Mouse (Mus musculus): ENCODE data around the gene Grik2. TPM values are rescaled to one million over a fixed set of nuclear protein-coding genes. Genes with fewer than 3 reads are reported as not detected.

The Grik2 gene
- not detected in 2 replicates for total RNA-seq (2017)

GRCm38 (mm10) chr10:49788381-49788906, at the start of gene Grik2:
Gene Grik2, minus strand, starts transcription at chr10:49788766.
- ATAC-seq (replicated peaks; ENCODE audit: low read depth, poor library complexity, severe bottlenecking): peak; percentile 63

GRCm38 (mm10) chr10:49834392-49834791, 45.8 kb upstream of the Grik2 start:
- no peak for ATAC-seq (replicated peaks; ENCODE audit: low read depth, poor library complexity, severe bottlenecking)

GRCm38 (mm10) chr10:49807276-49807675, 18.7 kb upstream of the Grik2 start:
- no peak for ATAC-seq (replicated peaks; ENCODE audit: low read depth, poor library complexity, severe bottlenecking)

DNA sequence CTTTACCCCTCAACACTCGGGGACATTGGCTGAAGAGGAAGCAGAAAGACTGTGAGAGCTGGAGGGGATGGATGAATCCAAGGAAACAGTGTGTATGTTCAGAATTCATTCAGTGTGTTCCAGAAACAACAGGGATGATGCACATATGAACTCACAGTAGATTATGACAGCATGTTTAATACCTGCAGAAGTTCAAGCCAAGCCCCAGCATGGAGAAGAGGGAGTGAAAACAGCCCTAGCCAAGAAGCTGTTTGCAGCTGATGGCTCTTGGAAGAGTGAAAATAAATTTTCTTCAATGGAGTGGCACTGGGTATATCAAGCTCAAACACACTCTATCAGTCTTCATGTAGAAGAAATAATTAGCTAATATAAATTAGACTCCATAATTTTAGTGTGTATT, 12.4 kb upstream of the Grik2 start:
- no peak for ATAC-seq (replicated peaks; ENCODE audit: low read depth, poor library complexity, severe bottlenecking)

- ATAC-seq (replicated peaks; ENCODE audit: low read depth, poor library complexity, severe bottlenecking): no peak
Measured at GRCm38 (mm10) chr10:49794129-49794528, 5.6 kb upstream of the Grik2 start.

DNA sequence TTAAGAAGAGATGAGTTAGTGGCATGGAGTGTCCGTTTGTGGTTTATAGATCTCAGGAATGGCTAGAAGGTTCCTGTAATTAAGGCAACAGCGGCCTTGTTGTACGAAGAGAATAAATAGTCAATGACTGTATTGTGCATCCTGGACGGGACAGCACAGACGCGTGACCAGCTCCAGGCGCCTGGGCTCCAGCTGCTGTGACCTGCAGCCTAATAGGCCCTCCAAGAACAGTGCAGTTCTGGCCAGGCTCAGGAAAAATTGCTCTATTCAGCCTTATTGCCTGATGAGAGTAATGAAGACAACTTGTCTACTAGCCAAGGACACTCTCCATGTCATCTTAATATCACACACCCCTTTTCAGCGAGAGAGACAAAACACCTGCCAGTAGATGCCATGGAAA, 1.8 kb upstream of the Grik2 start:
- no peak for ATAC-seq (replicated peaks; ENCODE audit: low read depth, poor library complexity, severe bottlenecking)

DNA sequence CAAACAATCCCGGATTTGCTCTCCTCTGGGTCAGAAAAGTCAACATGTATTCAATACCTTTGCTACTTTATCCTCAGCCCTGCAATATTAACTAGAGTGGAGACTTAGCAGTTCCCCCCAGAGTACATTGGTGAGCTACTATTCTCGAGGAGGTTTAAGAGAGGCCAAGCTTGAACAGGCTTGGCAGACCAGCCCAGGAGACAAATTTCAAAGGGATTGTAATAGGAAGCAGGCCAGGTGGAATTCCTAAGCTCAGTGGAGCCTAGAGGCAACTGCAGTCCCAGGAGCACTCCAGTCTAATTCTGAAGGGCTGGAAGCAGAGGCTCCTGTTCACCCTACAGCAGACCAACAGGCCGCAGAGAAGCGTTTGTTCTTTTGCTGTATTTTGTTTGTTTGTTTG, 1.1 kb upstream of the Grik2 start:
- ATAC-seq (replicated peaks; ENCODE audit: low read depth, poor library complexity, severe bottlenecking): no peak

GRCm38 (mm10) chr10:49788914-49789313, 348 bp upstream of the Grik2 start:
- ATAC-seq (replicated peaks; ENCODE audit: low read depth, poor library complexity, severe bottlenecking): no peak

DNA sequence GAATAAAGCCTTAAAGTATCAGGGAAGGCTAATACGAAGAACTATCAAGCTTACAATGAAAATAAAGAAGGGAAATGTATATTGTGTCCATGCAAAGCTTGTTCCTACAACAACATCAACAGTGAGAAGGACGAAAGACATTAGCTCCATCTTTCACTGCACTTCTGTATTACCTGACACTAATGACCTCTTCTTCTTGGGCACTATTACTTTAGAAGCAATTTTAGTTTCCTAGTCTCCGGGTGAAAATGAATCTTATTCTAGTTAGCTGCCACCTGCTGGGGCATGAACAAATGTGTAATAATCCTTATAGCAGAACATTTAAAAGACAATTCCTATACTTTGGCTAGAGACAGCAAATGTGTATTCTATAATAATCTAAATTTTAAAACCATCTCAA, 1.9 kb downstream of the Grik2 start:
- no peak for ATAC-seq (replicated peaks; ENCODE audit: low read depth, poor library complexity, severe bottlenecking)

DNA sequence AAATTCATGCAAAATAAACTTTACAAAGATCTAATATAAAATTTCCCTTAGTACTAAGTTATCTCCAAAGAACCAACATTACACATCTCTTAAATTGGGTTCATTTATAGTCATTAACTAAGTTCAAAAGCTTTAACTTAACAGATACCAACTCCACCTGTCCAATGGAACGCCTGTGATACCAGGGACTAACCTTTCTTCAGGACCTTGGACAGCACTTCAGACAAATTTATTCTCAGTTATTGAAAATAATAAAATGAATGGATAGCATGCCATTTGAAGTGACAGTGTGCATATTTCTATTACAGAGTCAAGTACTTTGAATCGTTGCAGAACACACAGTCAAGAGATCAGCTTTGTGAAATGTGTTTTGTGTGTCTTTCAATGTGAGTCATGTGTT, 3.1 kb downstream of the Grik2 start:
- ATAC-seq (replicated peaks; ENCODE audit: low read depth, poor library complexity, severe bottlenecking): no peak

GRCm38 (mm10) chr10:49784831-49785230, 3.7 kb downstream of the Grik2 start:
- ATAC-seq (replicated peaks; ENCODE audit: low read depth, poor library complexity, severe bottlenecking): no peak

- ATAC-seq (replicated peaks; ENCODE audit: low read depth, poor library complexity, severe bottlenecking): 0 out of 2 replicates have a peak, but pooled peaks have one; percentile 22
Measured at GRCm38 (mm10) chr10:49782741-49783691, 5.5 kb downstream of the Grik2 start.

DNA sequence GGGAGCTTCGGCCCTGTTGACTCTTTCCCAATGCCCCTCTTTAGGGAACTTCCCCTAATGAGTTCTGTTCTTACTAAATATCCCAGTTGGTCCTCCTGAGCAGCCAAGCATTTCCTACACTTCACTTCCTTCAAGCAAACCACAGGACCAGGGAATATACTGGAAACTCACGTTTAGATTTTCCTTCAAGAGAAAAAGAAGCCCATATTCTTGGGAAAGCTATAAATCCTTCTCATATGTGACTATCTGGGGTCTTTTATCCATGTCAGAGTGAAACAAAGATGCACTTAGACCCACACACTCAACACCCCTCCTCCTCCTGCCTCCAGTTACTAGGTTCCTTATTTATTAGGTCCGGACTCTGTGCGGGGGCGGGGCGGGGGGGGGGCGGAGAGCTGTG, 6.5 kb downstream of the Grik2 start:
- ATAC-seq (replicated peaks; ENCODE audit: low read depth, poor library complexity, severe bottlenecking): no peak

DNA sequence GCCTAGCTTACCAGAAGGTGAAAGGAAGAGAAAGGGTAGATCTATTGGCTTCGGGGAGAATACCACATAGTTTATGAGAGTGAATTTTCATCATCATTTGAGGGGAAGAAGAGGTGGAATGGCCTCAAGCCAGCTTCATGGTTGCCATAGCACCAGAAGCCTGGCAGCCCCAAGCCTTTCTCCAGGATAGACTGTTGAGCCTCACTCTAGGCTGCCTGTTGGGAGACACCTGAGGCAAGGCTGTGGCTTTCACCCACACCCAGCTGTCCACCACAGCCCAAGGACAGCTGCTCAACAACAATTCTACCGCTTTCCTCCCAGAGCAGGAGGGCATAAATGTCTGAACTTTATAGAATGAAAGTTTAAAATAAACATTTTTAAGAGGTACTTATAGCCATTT, 8.1 kb downstream of the Grik2 start:
- ATAC-seq (replicated peaks; ENCODE audit: low read depth, poor library complexity, severe bottlenecking): no peak

DNA sequence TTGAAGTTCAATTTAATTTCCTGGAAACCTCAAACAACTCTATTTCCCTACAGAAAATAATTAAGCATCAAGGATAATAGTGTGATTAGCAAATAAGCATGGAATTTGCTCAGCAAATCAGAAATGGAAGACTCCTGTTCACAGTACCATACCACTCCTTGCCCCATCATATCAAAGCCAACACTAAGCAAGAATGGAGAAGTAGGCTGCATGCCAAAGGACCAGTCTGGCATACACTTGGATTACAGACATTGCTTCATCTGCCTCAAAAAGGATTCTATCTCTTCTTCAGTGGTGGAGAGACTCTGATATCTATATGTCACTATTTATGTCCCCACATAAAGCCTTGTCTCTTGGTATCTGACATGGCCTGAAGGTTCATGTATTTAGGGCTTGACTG, 19.7 kb downstream of the Grik2 start:
- ATAC-seq (replicated peaks; ENCODE audit: low read depth, poor library complexity, severe bottlenecking): no peak

- no peak for ATAC-seq (replicated peaks; ENCODE audit: low read depth, poor library complexity, severe bottlenecking)
Measured at GRCm38 (mm10) chr10:49767556-49767955, 21.0 kb downstream of the Grik2 start.

DNA sequence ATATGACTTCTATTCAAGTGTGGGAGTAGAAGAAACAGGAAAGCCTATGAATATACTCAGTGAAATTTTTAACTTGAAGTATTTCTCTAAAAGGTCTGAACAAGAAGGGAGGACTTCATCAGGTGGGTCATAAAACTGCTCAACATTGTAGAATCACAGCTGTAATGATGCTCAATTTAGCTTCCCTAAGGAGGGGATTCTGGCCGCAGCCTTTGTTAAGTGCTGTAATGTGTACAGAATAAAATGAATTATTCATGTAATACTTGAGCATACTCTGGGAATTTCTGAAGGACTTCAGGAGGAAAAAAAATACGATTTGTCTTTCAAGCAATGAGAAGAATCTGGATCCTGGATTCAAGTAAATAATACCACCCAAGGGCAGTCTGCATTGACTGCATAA, 26.0 kb downstream of the Grik2 start:
- no peak for ATAC-seq (replicated peaks; ENCODE audit: low read depth, poor library complexity, severe bottlenecking)

DNA sequence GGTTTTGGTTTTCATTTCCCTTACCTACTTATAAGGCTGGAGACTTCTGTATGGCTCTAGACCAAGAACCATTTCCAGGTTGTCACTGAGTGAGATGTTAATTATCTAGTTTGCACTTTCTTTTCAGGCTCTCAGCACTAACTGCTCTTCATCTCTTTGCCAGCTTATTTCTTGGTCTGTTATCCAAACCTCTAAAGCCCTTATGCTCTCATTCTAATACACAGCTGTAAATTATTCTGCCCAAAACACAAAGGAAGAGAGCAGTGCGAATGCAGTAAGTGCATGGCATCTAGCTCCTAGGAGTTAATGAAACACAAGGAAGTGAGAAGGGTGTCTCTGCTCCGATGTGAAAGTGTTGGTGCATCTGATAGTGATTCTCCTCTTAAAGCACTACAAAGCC, 36.8 kb downstream of the Grik2 start:
- ATAC-seq (replicated peaks; ENCODE audit: low read depth, poor library complexity, severe bottlenecking): no peak

- no peak for ATAC-seq (replicated peaks; ENCODE audit: low read depth, poor library complexity, severe bottlenecking)
Measured at GRCm38 (mm10) chr10:49731841-49732240, 56.7 kb downstream of the Grik2 start.

- no peak for ATAC-seq (replicated peaks; ENCODE audit: low read depth, poor library complexity, severe bottlenecking)
Measured at GRCm38 (mm10) chr10:49723706-49724105, 64.9 kb downstream of the Grik2 start.

DNA sequence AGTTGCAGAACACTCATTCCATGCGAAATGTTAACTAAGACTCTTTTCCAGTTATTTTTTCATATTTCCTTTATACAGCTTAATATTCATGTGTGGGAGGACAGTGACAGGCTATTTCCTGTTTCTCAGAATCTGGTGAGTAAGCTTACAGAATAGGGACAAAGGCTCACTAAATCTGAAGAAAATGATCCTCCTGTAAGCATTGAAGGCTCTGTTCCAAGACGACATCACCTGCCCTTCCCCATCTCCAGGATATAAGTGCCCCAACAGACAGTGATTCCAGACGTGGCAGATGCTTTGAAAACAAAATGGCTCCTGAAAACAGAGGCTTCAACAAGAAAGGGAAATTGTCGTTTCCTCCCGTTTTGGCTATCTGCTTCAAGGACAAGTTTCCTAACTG, 71.7 kb downstream of the Grik2 start:
- ATAC-seq (replicated peaks; ENCODE audit: low read depth, poor library complexity, severe bottlenecking): no peak

- ATAC-seq (replicated peaks; ENCODE audit: low read depth, poor library complexity, severe bottlenecking): no peak
Measured at GRCm38 (mm10) chr10:49709748-49710147, 78.8 kb downstream of the Grik2 start.

Measured in common myeloid progenitor, adult 5-6 weeks (primary cell).